21 mouse cellular contexts compared by ENCODE assay signal in genomic region chr2:168685909-168686308, GRCm38 (mm10). TPM values are rescaled to one million over a fixed set of nuclear protein-coding genes. Genes with fewer than 3 reads are reported as not detected.
DNase-seq lines count a peak whose midpoint lies in the region; ATAC-seq and TF ChIP-seq lines count a peak whose summit lies in the region.
"Had no signal": no experiment of that assay in that cellular context is flagged by ENCODE, and none has a peak within 500 bp of the region (broad histone marks: within the 10 kb centered on the region; RNA-seq: fewer than 3 reads in every experiment).

No protein-coding gene starts in this region.

- TF ChIP-seq POLR2A in cerebellum, adult 2 months (IDR thresholded peaks at IDR 0.05; ENCODE audit: borderline replicate concordance, insufficient read depth, low read length): no peak

- WGBS in cerebellum, adult 2 months: 21% methylated on average over 9 of the region's 9 CpGs
- WGBS in midbrain, embryonic 10.5 days: 96% methylated on average over 9 of the region's 9 CpGs
- 94% methylated on average over 9 of the region's 9 CpGs for WGBS in midbrain, embryonic 15.5 days

- 0 out of 2 replicates have a peak overlapping the region, but pooled peaks have one; percentile 32 for H3K27ac ChIP-seq in cerebellum, adult 2 months (ENCODE audit: insufficient read depth, low read length)
- H3K27ac ChIP-seq in midbrain, embryonic 10.5 days (replicated peaks): 0 out of 2 replicates have a peak overlapping the region, but pooled peaks have one; percentile 10
- no peak overlapping the region for H3K27ac ChIP-seq in midbrain, embryonic 15.5 days

- peaks cover 17% of the 10 kb centered on the region for H3K36me3 ChIP-seq in midbrain, embryonic 10.5 days
- peaks cover 10% of the 10 kb centered on the region; the same call in 1 of the 2 replicates for H3K36me3 ChIP-seq in midbrain, embryonic 15.5 days (replicated peaks)
- H3K36me3 ChIP-seq: G1E had no signal

- peaks cover 35% of the 10 kb centered on the region for H3K4me1 ChIP-seq in cerebellum, adult 2 months (ENCODE audit: control insufficient read depth, insufficient read depth, low read length)
- peaks cover 18% of the 10 kb centered on the region for H3K4me1 ChIP-seq in midbrain, embryonic 10.5 days
- no peaks in the 10 kb centered on the region for H3K4me1 ChIP-seq in midbrain, embryonic 15.5 days

- no peak overlapping the region for H3K4me3 ChIP-seq in cerebellum, adult 2 months (replicated peaks; ENCODE audit: insufficient read depth, low read depth, low read length)
- H3K4me3 ChIP-seq in midbrain, embryonic 10.5 days: no peak overlapping the region
- H3K4me3 ChIP-seq in midbrain, embryonic 15.5 days: no peak overlapping the region

- ATAC-seq in midbrain, embryonic 15.5 days (replicated peaks): no peak
- ATAC-seq: activated CD4-positive, CD25-positive, alpha-beta regulatory T cell, adult 4 months; CD4-positive, CD25-positive, alpha-beta regulatory T cell, adult 4 months; Patski had no signal

- peaks cover under 1% of the 10 kb centered on the region; the same call in 1 of the 2 replicates for H3K9me3 ChIP-seq in midbrain, embryonic 10.5 days (replicated peaks)
- H3K9me3 ChIP-seq in midbrain, embryonic 15.5 days: no peaks in the 10 kb centered on the region

- TF ChIP-seq CTCF in cerebellum, adult 2 months (IDR thresholded peaks at IDR 0.05; ENCODE audit: borderline replicate concordance, insufficient read depth, low read depth, low read length): no peak

- no peaks in the 10 kb centered on the region for H3K27me3 ChIP-seq in cerebellum, adult 2 months (ENCODE audit: control insufficient read depth, insufficient read depth, low read length)
- no peaks in the 10 kb centered on the region for H3K27me3 ChIP-seq in midbrain, embryonic 10.5 days (ENCODE audit: low read depth, poor library complexity, severe bottlenecking)
- H3K27me3 ChIP-seq in midbrain, embryonic 15.5 days (replicated peaks): no peaks in the 10 kb centered on the region
- H3K27me3 ChIP-seq: Patski had no signal

- H3K9ac ChIP-seq in midbrain, embryonic 15.5 days: no peak overlapping the region

- peak; percentile 50 for DNase-seq in cerebellum, adult 11-12 months
- DNase-seq in cerebellum, postnatal 36 days: no peak
- DNase-seq in cerebellum, adult 2 months: peak; percentile 31 to 53
- no peak for DNase-seq in cerebellum, postnatal 4 days (ENCODE audit: low spot score in 2 of 2)
- no peak for DNase-seq in midbrain, embryonic 10.5 days (ENCODE audit: low spot score)
- peak; percentile 47 for DNase-seq in brain, adult 2 months (ENCODE audit: low read depth, low spot score)
- no peak for DNase-seq in lung, postnatal 4 days
- DNase-seq: adrenal gland, adult 2 months; adrenal gland, adult 8-10 months; adrenal gland, postnatal 10 days; adrenal gland, postnatal 14 days; adrenal gland, postnatal 25 days; adrenal gland, postnatal 36 days; B cell, adult 2 months; cerebellum, adult 11 months; cerebellum, adult 8-10 months had no signal

- no peak overlapping the region for H3K4me2 ChIP-seq in midbrain, embryonic 15.5 days

RNA-seq across cellular contexts. Expression of gene Atp9a, which starts 56.3 kb away (rescaled TPM):
- polyA plus RNA-seq in cerebellum, adult 2 months (2012; rRNA removed): 316 and 321 TPM in 2 replicates
- polyA plus RNA-seq in midbrain, embryonic 10.5 days (2016; fragmentation: Nextera tagmentation; extraction: Ambion mirVana): 15.5 and 23.0 TPM in 2 replicates
- 155 and 179 TPM in 2 replicates for polyA plus RNA-seq in midbrain, embryonic 15.5 days (2015; fragmentation: Nextera tagmentation; extraction: Ambion mirVana)
- polyA plus RNA-seq: G1E had no signal

Comparison
In these comparisons a context has a peak if more than half of its experiments do, and no peak if none do; other contexts are left out.
1. DNase-seq: peak in cerebellum, adult 11-12 months (single experiment), cerebellum, adult 2 months (2 of 2) and brain, adult 2 months (single experiment); none in cerebellum, postnatal 36 days (0 of 2), cerebellum, postnatal 4 days (0 of 2), midbrain, embryonic 10.5 days (single experiment) and lung, postnatal 4 days (0 of 2).